Mouse (Mus musculus) kidney, adult 8-10 months (tissue): ENCODE results near the gene Olfr1184.
"Not testable (repeated sequence)": the region's sequence is repeated elsewhere in the genome, so short reads cannot be mapped to it uniquely, and the experiment has no call there.

ENCODE experiments used
- DNase-seq, 2 experiments: peaks; one replicate each; pipeline ENCODE4 v3.0.0; 2022

The Olfr1184 gene

GRCm38 (mm10) chr2:88483298-88483697, at the start of gene Olfr1184:
TSS of gene Olfr1184 (plus strand) at chr2:88483598.
- no peak for DNase-seq

GRCm38 (mm10) chr2:88449031-88449430, 34.4 kb upstream of the Olfr1184 start, which contains the start of gene Gm13757:
TSS of gene Gm13757 (minus strand) at chr2:88449131.
- no peak for DNase-seq

- not testable (repeated sequence) for DNase-seq
Measured at GRCm38 (mm10) chr2:88454567-88454966, 28.8 kb upstream of the Olfr1184 start, which contains the start of gene Olfr1183. TSS of gene Olfr1183 (plus strand) at chr2:88454867.

GRCm38 (mm10) chr2:88493020-88493419, 9.6 kb downstream of the Olfr1184 start, which contains the start of gene Olfr1185-ps1:
TSS of gene Olfr1185-ps1 (plus strand) at chr2:88493320.
- DNase-seq, result no peak

- DNase-seq, result no peak
Measured at GRCm38 (mm10) chr2:88518251-88518650, 34.9 kb downstream of the Olfr1184 start, which contains the start of gene Olfr1186. TSS of gene Olfr1186 (plus strand) at chr2:88518551.

- DNase-seq, result no peak
Measured at GRCm38 (mm10) chr2:88525720-88526119, 42.3 kb downstream of the Olfr1184 start.
